Mouse (Mus musculus) heart, adult 2 months (tissue): Measurements from ENCODE around the gene Eml2. TPM values are rescaled to one million over a fixed set of nuclear protein-coding genes. Genes with fewer than 3 reads are reported as not detected.

Experiments
- DNase-seq, 2 experiments: peaks; one replicate each; pipeline ENCODE4 v3.0.0; 2021
- H3K27ac ChIP-seq: fragments of 200-600 bp; 2 replicates; pipeline ENCODE4 v1.8.1; 2022
- H3K27me3 ChIP-seq: fragments of 200-500 bp; 2 replicates; pipeline ENCODE4 v1.6.1; 2012; ENCODE audit warnings: mild to moderate bottlenecking, low read length, inconsistent platforms, mixed read lengths; ENCODE audit not compliant: control insufficient read depth, insufficient read depth
- H3K36me3 ChIP-seq: fragments of 200-500 bp; 2 replicates; pipeline ENCODE4 v1.6.1; 2012; ENCODE audit warnings: low read length, inconsistent platforms; ENCODE audit not compliant: control insufficient read depth, insufficient read depth
- H3K4me1 ChIP-seq: fragments of 200-500 bp; 2 replicates; pipeline ENCODE4 v1.6.1; 2011; ENCODE audit warnings: low read length; ENCODE audit not compliant: control insufficient read depth, insufficient read depth
- H3K4me3 ChIP-seq: fragments of 200-600 bp; 2 replicates; pipeline ENCODE4 v1.8.1; 2022
- H3K79me2 ChIP-seq: fragments of 200-500 bp; replicated peaks from 2 replicates; pipeline ENCODE4 v1.6.1; 2012; ENCODE audit warnings: mild to moderate bottlenecking, inconsistent platforms, low read length, moderate library complexity, mixed read lengths; ENCODE audit not compliant: control insufficient read depth, insufficient read depth
- H3K9ac ChIP-seq: fragments of 200-500 bp; 2 replicates; pipeline ENCODE4 v1.6.1; 2012; ENCODE audit warnings: low read depth, mild to moderate bottlenecking, control low read depth, inconsistent platforms, low read length, mixed read lengths
- CTCF ChIP-seq: fragments of 200-600 bp; IDR thresholded peaks from 2 replicates; pipeline ENCODE4 v1.8.1; 2022; ENCODE audit warnings: antibody characterized with exemption, mild to moderate bottlenecking, moderate library complexity
- EP300 ChIP-seq: fragments of 200-500 bp; IDR thresholded peaks from 2 replicates; pipeline ENCODE4 v1.6.1; 2011; ENCODE audit warnings: low read depth, low read length, control low read depth; ENCODE audit not compliant: insufficient read depth
- POLR2A ChIP-seq: fragments of 200-500 bp; IDR thresholded peaks from 2 replicates; pipeline ENCODE4 v1.6.1; 2011; ENCODE audit warnings: mild to moderate bottlenecking, low read depth, low read length, control low read depth; ENCODE audit not compliant: insufficient read depth
- WGBS: fragments of 180-500 bp; shearing (Covaris S2); methylation state at CpG from one replicate; pipeline ENCODE4 v1.1.7; 2018; 5-methylcytosine and 5-hydroxymethylcytosine counted together
- intact Hi-C: fragments of 180-260 bp; cut with DNase I; formaldehyde crosslinking; loops from one replicate; pipeline ENCODE4 v1.15.1; 2025
- polyA plus RNA-seq: library from polyadenylated mRNA; depleted of rRNA; stranded (reverse); fragments of >200 nt; gene quantifications from 2 replicates; pipeline ENCODE4 v1.2.3, GENCODE M21; 2012
- total RNA-seq, 2 experiments: library from RNA; stranded (reverse); gene quantifications; 2 replicates each; pipeline ENCODE4 v1.2.3; 2021

The Eml2 gene
- total and polyA plus RNA-seq, 3 experiments = 35.6 to 38.8 (median 38.7) TPM

- Histone ChIP-seq H3K36me3 (no peaks in the 10 kb centered on the region; the same call in 1 of the 2 replicates), H3K4me3 (peak overlapping the region; percentile 84), H3K27ac (peak overlapping the region; percentile 100), H3K79me2 (peaks cover 1% of the 10 kb centered on the region; the same call in 1 of the 2 replicates), H3K9ac (peak overlapping the region; percentile 74), H3K27me3 (no peaks in the 10 kb centered on the region), H3K4me1 (peaks cover 9% of the 10 kb centered on the region; the same call in 1 of the 2 replicates)
- TF ChIP-seq POLR2A = peak; percentile 79
- TF ChIP-seq CTCF = no peak
- TF ChIP-seq EP300 = 0 out of 2 replicates have a peak, but pooled peaks have one; percentile 4
- intact Hi-C loops = loop anchor here (2.0 to 5.0 kb wide), 3 partner anchors 42 to 134 kb away; partner anchors contain the start of genes Ercc1 and Vasp
- under 1% methylated on average over 14 of the region's 14 CpGs for WGBS
- DNase-seq = no peak
Measured at GRCm38 (mm10) chr7:19228793-19229148, 52.5 kb downstream of the Eml2 start.

DNA sequence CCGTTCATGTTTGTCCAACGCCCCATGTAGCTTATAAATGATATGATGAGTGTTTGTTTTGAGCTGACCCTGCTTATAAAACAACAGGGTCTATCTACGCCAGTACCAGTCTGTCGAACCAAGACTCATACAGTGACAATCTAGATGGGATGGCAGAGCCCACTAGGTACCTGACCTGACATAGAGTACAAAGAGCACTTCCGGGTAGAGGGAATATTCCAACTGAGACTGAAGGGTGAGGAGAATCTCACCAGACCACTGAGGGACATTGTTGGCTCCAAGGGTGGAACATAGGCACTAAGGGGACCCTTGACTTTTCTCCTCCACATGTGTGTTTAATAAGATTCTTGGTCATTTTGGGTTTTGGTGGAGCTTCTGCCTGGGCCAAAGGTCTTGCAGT, 53.2 kb downstream of the Eml2 start:
- H3K4me3 ChIP-seq = peak overlapping the region; percentile 84
- intact Hi-C loops = loop anchor here (2.0 to 5.0 kb wide), 3 partner anchors 41 to 133 kb away; partner anchors contain the start of genes Ercc1 and Vasp
- no peaks in the 10 kb centered on the region; the same call in 1 of the 2 replicates for H3K36me3 ChIP-seq
- H3K27ac ChIP-seq = peak overlapping the region; percentile 100
- no peak for TF ChIP-seq CTCF
- TF ChIP-seq EP300 = no peak
- no peak for TF ChIP-seq POLR2A
- no peaks in the 10 kb centered on the region for H3K27me3 ChIP-seq
- H3K79me2 ChIP-seq = peaks cover 1% of the 10 kb centered on the region; the same call in 1 of the 2 replicates
- peak overlapping the region; percentile 74 for H3K9ac ChIP-seq
- DNase-seq = no peak
- H3K4me1 ChIP-seq = peaks cover 9% of the 10 kb centered on the region; the same call in 1 of the 2 replicates
- 20% methylated on average over 5 of the region's 5 CpGs for WGBS

GRCm38 (mm10) chr7:19230041-19230580, 53.9 kb downstream of the Eml2 start:
- Histone ChIP-seq H3K27me3 (no peaks in the 10 kb centered on the region), H3K36me3 (no peaks in the 10 kb centered on the region; the same call in 1 of the 2 replicates), H3K4me3 (no peak overlapping the region), H3K9ac (no peak overlapping the region), H3K27ac (0 out of 2 replicates have a peak overlapping the region, but pooled peaks have one; percentile 5), H3K79me2 (peaks cover 5% of the 10 kb centered on the region), H3K4me1 (peaks cover 11% of the 10 kb centered on the region; the same call in 1 of the 2 replicates)
- intact Hi-C loops = no loop called here
- no peak for TF ChIP-seq EP300
- no peak for TF ChIP-seq POLR2A
- no peak for TF ChIP-seq CTCF
- WGBS = 62% methylated on average over 2 of the region's 2 CpGs
- no peak for DNase-seq

DNA sequence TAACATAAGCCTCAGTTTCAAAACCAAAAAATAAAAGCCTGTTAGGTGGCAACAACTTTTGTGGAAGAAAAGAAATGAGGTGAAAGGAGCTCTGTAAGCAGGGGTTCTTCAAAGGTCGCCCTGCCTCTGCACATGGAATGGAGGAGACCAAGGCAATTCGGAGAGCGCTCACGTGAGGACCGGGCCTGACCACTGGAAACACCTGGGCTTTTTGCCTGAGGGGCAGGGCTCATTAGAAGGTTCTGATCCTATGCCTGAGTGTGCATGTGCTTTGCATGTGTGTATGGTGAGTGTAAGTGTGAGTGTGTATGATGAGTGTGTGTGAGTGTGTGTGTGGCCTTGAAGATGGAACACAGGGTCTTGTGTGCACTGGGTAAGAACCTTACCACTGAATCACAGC, 54.7 kb downstream of the Eml2 start:
- H3K4me1 ChIP-seq = peaks cover 9% of the 10 kb centered on the region; the same call in 1 of the 2 replicates
- no peak overlapping the region for H3K4me3 ChIP-seq
- no peak overlapping the region for H3K9ac ChIP-seq
- no peaks in the 10 kb centered on the region for H3K27me3 ChIP-seq
- H3K27ac ChIP-seq = no peak overlapping the region
- H3K79me2 ChIP-seq = peaks cover 5% of the 10 kb centered on the region
- no peak for TF ChIP-seq EP300
- TF ChIP-seq CTCF = no peak
- no peak for TF ChIP-seq POLR2A
- no peak for DNase-seq
- intact Hi-C loops = no loop called here
- no peaks in the 10 kb centered on the region for H3K36me3 ChIP-seq
- WGBS = 89% methylated on average over 5 of the region's 5 CpGs

GRCm38 (mm10) chr7:19231849-19232248, 55.6 kb downstream of the Eml2 start:
- WGBS = 70% methylated on average over 3 of the region's 3 CpGs
- H3K27me3 ChIP-seq = no peaks in the 10 kb centered on the region
- intact Hi-C loops = no loop called here
- TF ChIP-seq CTCF (no peak), EP300 (no peak), POLR2A (no peak)
- no peak overlapping the region for H3K9ac ChIP-seq
- H3K4me1 ChIP-seq = peaks cover 11% of the 10 kb centered on the region; the same call in 1 of the 2 replicates
- no peak overlapping the region for H3K4me3 ChIP-seq
- H3K36me3 ChIP-seq = no peaks in the 10 kb centered on the region
- H3K27ac ChIP-seq = peak overlapping the region; percentile 66
- no peak for DNase-seq
- H3K79me2 ChIP-seq = peaks cover 5% of the 10 kb centered on the region

DNA sequence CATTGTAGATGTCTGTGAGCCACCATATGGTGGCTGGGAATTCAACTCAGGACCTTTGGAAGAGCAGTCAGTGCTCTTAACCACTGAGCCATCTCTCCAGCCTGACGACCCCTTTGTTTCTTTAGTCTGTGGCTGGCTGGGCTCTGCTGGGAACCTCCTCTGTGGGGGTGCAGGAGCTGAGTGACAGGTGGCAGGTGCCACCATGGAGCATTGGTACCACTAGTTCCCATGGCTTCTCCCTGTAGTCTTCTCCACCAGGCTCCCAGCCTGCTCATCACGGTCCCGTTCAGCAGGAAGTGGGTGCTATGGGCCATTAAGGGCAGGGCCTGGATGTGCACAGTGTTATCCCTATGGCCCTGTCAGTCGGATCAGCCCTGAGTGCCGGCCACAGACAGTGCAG, 58.4 kb downstream of the Eml2 start:
- H3K4me1 ChIP-seq = peaks cover 10% of the 10 kb centered on the region
- H3K27ac ChIP-seq = peak overlapping the region; percentile 91
- H3K4me3 ChIP-seq = no peak overlapping the region
- 55% methylated on average over 5 of the region's 5 CpGs for WGBS
- no peak for TF ChIP-seq POLR2A
- no peaks in the 10 kb centered on the region for H3K36me3 ChIP-seq
- no peak overlapping the region for H3K9ac ChIP-seq
- peaks cover 6% of the 10 kb centered on the region for H3K79me2 ChIP-seq
- intact Hi-C loops = no loop called here
- no peaks in the 10 kb centered on the region for H3K27me3 ChIP-seq
- no peak for DNase-seq
